Mouse (Mus musculus): ENCODE data around the gene Hgd.
A peak's percentile ranks its signal among the peaks of the same experiment; 100 is the strongest.

Hgd gene

GRCm38 (mm10) chr16:37579994-37580393 lies at the start of gene Hgd:
Gene Hgd (plus strand): TSS chr16:37580153.
- DNase-seq (ENCODE audit: low spot score in 2 of 2), result no peak

- DNase-seq (ENCODE audit: low spot score in 2 of 2), result no peak
Measured at GRCm38 (mm10) chr16:37530170-37530569, 49.8 kb upstream of the Hgd start.

GRCm38 (mm10) chr16:37532046-37532445 lies 47.9 kb upstream of the Hgd start:
- no peak for DNase-seq (ENCODE audit: low spot score in 2 of 2)

- DNase-seq (ENCODE audit: low spot score in 2 of 2), result no peak
Measured at GRCm38 (mm10) chr16:37533369-37534068, 46.4 kb upstream of the Hgd start.

GRCm38 (mm10) chr16:37539240-37539610 lies 40.7 kb upstream of the Hgd start:
- no peak for DNase-seq (ENCODE audit: low spot score in 2 of 2)

- DNase-seq (ENCODE audit: low spot score in 2 of 2), result peak; percentile 88 to 92
Measured at GRCm38 (mm10) chr16:37539611-37540580, 40.1 kb upstream of the Hgd start, which contains the start of the genes Gtf2e1 and Rabl3. Gene Gtf2e1 (minus strand): TSS chr16:37539789. Gene Rabl3 (plus strand): TSS chr16:37539885.

- DNase-seq (ENCODE audit: low spot score in 2 of 2), result no peak
Measured at GRCm38 (mm10) chr16:37540776-37541175, 39.2 kb upstream of the Hgd start.

GRCm38 (mm10) chr16:37546312-37546711 lies 33.6 kb upstream of the Hgd start:
- DNase-seq (ENCODE audit: low spot score in 2 of 2), result no peak

- no peak for DNase-seq (ENCODE audit: low spot score in 2 of 2)
Measured at GRCm38 (mm10) chr16:37550266-37550665, 29.7 kb upstream of the Hgd start.

- DNase-seq (ENCODE audit: low spot score in 2 of 2), result no peak
Measured at GRCm38 (mm10) chr16:37550981-37551380, 29.0 kb upstream of the Hgd start.

GRCm38 (mm10) chr16:37552824-37553223 lies 27.1 kb upstream of the Hgd start:
- no peak for DNase-seq (ENCODE audit: low spot score in 2 of 2)

GRCm38 (mm10) chr16:37562414-37562813 lies 17.5 kb upstream of the Hgd start:
- no peak for DNase-seq (ENCODE audit: low spot score in 2 of 2)

GRCm38 (mm10) chr16:37562961-37563360 lies 17.0 kb upstream of the Hgd start:
- DNase-seq (ENCODE audit: low spot score in 2 of 2), result no peak

- no peak for DNase-seq (ENCODE audit: low spot score in 2 of 2)
Measured at GRCm38 (mm10) chr16:37565117-37565516, 14.8 kb upstream of the Hgd start.

GRCm38 (mm10) chr16:37566107-37566506 lies 13.8 kb upstream of the Hgd start:
- DNase-seq (ENCODE audit: low spot score in 2 of 2), result no peak

- DNase-seq (ENCODE audit: low spot score in 2 of 2), result no peak
Measured at GRCm38 (mm10) chr16:37567113-37568050, 12.6 kb upstream of the Hgd start.

- DNase-seq (ENCODE audit: low spot score in 2 of 2), result no peak
Measured at GRCm38 (mm10) chr16:37571554-37571953, 8.4 kb upstream of the Hgd start.

GRCm38 (mm10) chr16:37572117-37572754 lies 7.7 kb upstream of the Hgd start:
- no peak for DNase-seq (ENCODE audit: low spot score in 2 of 2)

- no peak for DNase-seq (ENCODE audit: low spot score in 2 of 2)
Measured at GRCm38 (mm10) chr16:37573061-37573460, 6.9 kb upstream of the Hgd start.

- DNase-seq (ENCODE audit: low spot score in 2 of 2), result no peak
Measured at GRCm38 (mm10) chr16:37575325-37575724, 4.6 kb upstream of the Hgd start.

- no peak for DNase-seq (ENCODE audit: low spot score in 2 of 2)
Measured at GRCm38 (mm10) chr16:37579591-37579990, 362 bp upstream of the Hgd start.
